Mouse (Mus musculus): ENCODE results near the gene Cd164. TPM values are rescaled to one million over a fixed set of nuclear protein-coding genes. Genes with fewer than 3 reads are reported as not detected.

The Cd164 gene
- total RNA-seq, 2 experiments from 2014 or later: 59.0 to 64.6 TPM

GRCm38 (mm10) chr10:41576328-41576833 is 57.2 kb downstream of the Cd164 start:
- intact Hi-C loops (cut with DNase I): no loop called here
- no peak for DNase-seq (ENCODE audit: low spot score in 2 of 2)

- no peak for DNase-seq (ENCODE audit: low spot score in 2 of 2)
- intact Hi-C loops (cut with DNase I): no loop called here
These were observed 59.3 kb downstream of the Cd164 start for GRCm38 (mm10) chr10:41578541-41578940.

- intact Hi-C loops (cut with DNase I): no loop called here
- DNase-seq (ENCODE audit: low spot score in 2 of 2): no peak
These were observed 61.2 kb downstream of the Cd164 start for GRCm38 (mm10) chr10:41580441-41580840.

Other genes with a start within 250 kb of the Cd164 start
- gene Fig4, start 216.2 kb upstream of the Cd164 start, total RNA-seq (2021): 10 to 100 TPM; 25.3 to 26.6 TPM
- under 1 TPM; 0.05 TPM for gene Ak9, start 215.4 kb upstream of the Cd164 start, total RNA-seq (2021)
- gene Zbtb24, start 69.0 kb upstream of the Cd164 start, total RNA-seq (2021): 10 to 100 TPM; 16.3 to 22.7 TPM
- 10 to 100 TPM; 17.3 to 19.6 TPM for gene Mical1, start 43.1 kb upstream of the Cd164 start, total RNA-seq (2021)
- 10 to 100 TPM; 18.5 to 20.6 TPM for gene Smpd2, start 29.0 kb upstream of the Cd164 start, total RNA-seq (2021)
- 1 to 10 TPM; 6.5 to 9.3 TPM for gene Ppil6, start 29.0 kb upstream of the Cd164 start, total RNA-seq (2021)
- 1 to 10 TPM; 1.6 to 1.7 TPM for gene Ccdc162, start 197.2 kb downstream of the Cd164 start, total RNA-seq (2021)